Comparison of ENCODE assay signal across 26 mouse cellular contexts in the genomic region with DNA sequence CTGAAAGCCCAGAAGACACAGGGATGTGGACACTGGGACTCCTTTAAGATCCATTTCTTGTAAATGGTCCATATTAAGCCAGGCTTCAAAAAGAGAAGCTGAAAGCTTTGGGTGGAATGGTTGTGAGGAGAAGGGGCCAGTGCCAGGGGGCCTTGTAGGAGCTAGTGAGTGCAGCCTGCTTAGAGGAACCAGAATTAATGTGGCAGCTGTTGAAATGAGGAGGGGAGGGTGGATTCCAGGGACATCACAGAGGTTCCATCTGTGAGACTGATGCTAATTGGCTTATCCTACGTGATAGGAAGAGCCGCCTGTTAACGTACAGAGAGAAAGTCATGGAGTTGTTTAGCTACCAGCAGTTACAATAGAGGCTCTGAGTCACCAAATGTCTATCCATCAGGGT.
DNase-seq lines count a peak whose midpoint lies in the region; ATAC-seq lines count a peak whose summit lies in the region.
"Had no signal": no experiment of that assay in that cellular context is flagged by ENCODE, and none has a peak within 500 bp of the region (broad histone marks: within the 10 kb centered on the region; RNA-seq: fewer than 3 reads in every experiment).

No protein-coding gene starts in this region.

- no peak for DNase-seq in forebrain, embryonic 10.5 days (ENCODE audit: extremely low spot score, low spot score)
- peak; percentile 38 for DNase-seq in left cerebral cortex, postnatal 4 days
- DNase-seq in left cerebral cortex, adult 11 months (ENCODE audit: low spot score), result no peak
- DNase-seq in midbrain, embryonic 14.5 days, result peak; percentile 44
- DNase-seq in urinary bladder, postnatal 14 days (ENCODE audit: low spot score), result no peak
- DNase-seq: adrenal gland, postnatal 25 days; cerebellum, adult 11-12 months; gastrocnemius, adult 2 months; heart, postnatal 36 days; kidney, adult 2 months; kidney, postnatal 10 days; liver, postnatal 0 days; right cerebral cortex, adult 18-20 months; right cerebral cortex, postnatal 4 days; thymus, postnatal 14 days had no signal

- H3K4me3 ChIP-seq in forebrain, embryonic 10.5 days, result no peak overlapping the region
- H3K4me3 ChIP-seq in forebrain, embryonic 15.5 days, result no peak overlapping the region
- H3K4me3 ChIP-seq in hindbrain, embryonic 13.5 days, result no peak overlapping the region
- no peak overlapping the region for H3K4me3 ChIP-seq in midbrain, embryonic 14.5 days (replicated peaks; ENCODE audit: low read depth, low read length)
- H3K4me3 ChIP-seq: embryonic facial prominence, embryonic 12.5 days; erythroblast, embryonic 14.5 days; gastrocnemius, adult 2 months; heart, embryonic 15.5 days; limb, embryonic 12.5 days had no signal

- H3K4me1 ChIP-seq in forebrain, embryonic 10.5 days, result peaks cover 8% of the 10 kb centered on the region
- no peaks in the 10 kb centered on the region for H3K4me1 ChIP-seq in forebrain, embryonic 15.5 days
- peaks cover 10% of the 10 kb centered on the region for H3K4me1 ChIP-seq in hindbrain, embryonic 13.5 days (replicated peaks)
- no peaks in the 10 kb centered on the region for H3K4me1 ChIP-seq in midbrain, embryonic 14.5 days (ENCODE audit: control insufficient read depth, insufficient read depth, low read length)
- H3K4me1 ChIP-seq: embryonic facial prominence, embryonic 12.5 days; heart, embryonic 15.5 days; limb, embryonic 12.5 days had no signal

- H3K9ac ChIP-seq in forebrain, embryonic 15.5 days (replicated peaks), result no peak overlapping the region
- H3K9ac ChIP-seq in hindbrain, embryonic 13.5 days, result no peak overlapping the region
- H3K9ac ChIP-seq in midbrain, embryonic 14.5 days (replicated peaks; ENCODE audit: low read length), result no peak overlapping the region
- H3K9ac ChIP-seq: embryonic facial prominence, embryonic 12.5 days; heart, embryonic 15.5 days; limb, embryonic 12.5 days; liver, postnatal 0 days had no signal

- intact Hi-C loops in left cerebral cortex, postnatal 4 days (cut with DNase I), result no loop called here

- ATAC-seq in forebrain, embryonic 15.5 days (replicated peaks), result no peak
- no peak for ATAC-seq in hindbrain, embryonic 13.5 days (ENCODE audit: low FRiP score)
- no peak for ATAC-seq in midbrain, embryonic 14.5 days (ENCODE audit: low FRiP score, low TSS enrichment)
- no peak for ATAC-seq in granulocyte monocyte progenitor cell, adult 5-6 weeks (replicated peaks; ENCODE audit: poor library complexity, severe bottlenecking)
- ATAC-seq: CD4-positive, CD25-positive, alpha-beta regulatory T cell, adult 4 months; liver, postnatal 0 days; lung, postnatal 0 days had no signal

- WGBS in forebrain, embryonic 10.5 days, result 66% methylated on average over 3 of the region's 3 CpGs
- whole genome bisulfite sequencing in forebrain, embryonic 15.5 days, result 24% methylated on average over 3 of the region's 3 CpGs
- WGBS in hindbrain, embryonic 13.5 days, result 25% methylated on average over 3 of the region's 3 CpGs
- 29% methylated on average over 3 of the region's 3 CpGs for WGBS in midbrain, embryonic 14.5 days

- no peak overlapping the region for H3K4me2 ChIP-seq in forebrain, embryonic 15.5 days (replicated peaks)
- H3K4me2 ChIP-seq in hindbrain, embryonic 13.5 days, result no peak overlapping the region
- no peak overlapping the region for H3K4me2 ChIP-seq in midbrain, embryonic 14.5 days (ENCODE audit: low read length)
- H3K4me2 ChIP-seq: embryonic facial prominence, embryonic 12.5 days; heart, embryonic 15.5 days; limb, embryonic 12.5 days; liver, embryonic 11.5 days had no signal

- no peaks in the 10 kb centered on the region for H3K27me3 ChIP-seq in forebrain, embryonic 10.5 days (ENCODE audit: poor library complexity, severe bottlenecking)
- H3K27me3 ChIP-seq in forebrain, embryonic 15.5 days, result no peaks in the 10 kb centered on the region
- no peaks in the 10 kb centered on the region for H3K27me3 ChIP-seq in hindbrain, embryonic 13.5 days
- no peaks in the 10 kb centered on the region for H3K27me3 ChIP-seq in midbrain, embryonic 14.5 days (ENCODE audit: control insufficient read depth, insufficient read depth, low read length)
- H3K27me3 ChIP-seq: embryonic facial prominence, embryonic 12.5 days; heart, embryonic 15.5 days; limb, embryonic 12.5 days had no signal

- H3K27ac ChIP-seq in forebrain, embryonic 10.5 days, result 0 out of 2 replicates have a peak overlapping the region, but pooled peaks have one; percentile 48
- H3K27ac ChIP-seq in forebrain, embryonic 15.5 days (replicated peaks), result no peak overlapping the region
- H3K27ac ChIP-seq in hindbrain, embryonic 13.5 days, result peak overlapping the region; percentile 50
- H3K27ac ChIP-seq in midbrain, embryonic 14.5 days (replicated peaks; ENCODE audit: low read depth, low read length), result no peak overlapping the region
- H3K27ac ChIP-seq: embryonic facial prominence, embryonic 12.5 days; gastrocnemius, adult 2 months; heart, embryonic 15.5 days; limb, embryonic 12.5 days; macrophage had no signal

- H3K36me3 ChIP-seq in forebrain, embryonic 10.5 days (replicated peaks), result no peaks in the 10 kb centered on the region
- H3K36me3 ChIP-seq in forebrain, embryonic 15.5 days, result no peaks in the 10 kb centered on the region
- H3K36me3 ChIP-seq in hindbrain, embryonic 13.5 days, result no peaks in the 10 kb centered on the region
- no peaks in the 10 kb centered on the region for H3K36me3 ChIP-seq in midbrain, embryonic 14.5 days (ENCODE audit: control insufficient read depth, insufficient read depth, low read length)
- H3K36me3 ChIP-seq: embryonic facial prominence, embryonic 12.5 days; heart, embryonic 15.5 days; limb, embryonic 12.5 days had no signal

- H3K9me3 ChIP-seq in forebrain, embryonic 10.5 days, result no peaks in the 10 kb centered on the region
- H3K9me3 ChIP-seq in forebrain, embryonic 15.5 days, result no peaks in the 10 kb centered on the region
- H3K9me3 ChIP-seq in hindbrain, embryonic 13.5 days, result no peaks in the 10 kb centered on the region
- no peaks in the 10 kb centered on the region for H3K9me3 ChIP-seq in midbrain, embryonic 14.5 days (ENCODE audit: control insufficient read depth, low read length)
- H3K9me3 ChIP-seq: embryonic facial prominence, embryonic 12.5 days; heart, embryonic 15.5 days; limb, embryonic 12.5 days had no signal

Comparison
In these comparisons a context has a peak if more than half of its experiments do, and no peak if none do; other contexts are left out.
1. DNase-seq: peak in left cerebral cortex, postnatal 4 days (single experiment) and midbrain, embryonic 14.5 days (single experiment); none in forebrain, embryonic 10.5 days (single experiment), left cerebral cortex, adult 11 months (single experiment) and urinary bladder, postnatal 14 days (single experiment).
2. H3K27ac ChIP-seq: peak in forebrain, embryonic 10.5 days (single experiment) and hindbrain, embryonic 13.5 days (single experiment); none in forebrain, embryonic 15.5 days (single experiment) and midbrain, embryonic 14.5 days (single experiment).